Mouse (Mus musculus) bone marrow macrophage, adult 2 months (primary cell): ENCODE results near the gene Noc4l.

Source experiments
- CTCF ChIP-seq: IDR thresholded peaks from 2 replicates; pipeline ENCODE4 v1.5.1; 2012; ENCODE audit warnings: low read depth, mild to moderate bottlenecking, low read length, moderate library complexity
- POLR2A ChIP-seq: IDR thresholded peaks from 2 replicates; pipeline ENCODE4 v1.6.1; 2012; ENCODE audit warnings: mild to moderate bottlenecking, low read depth, low read length, borderline replicate concordance

DNA sequence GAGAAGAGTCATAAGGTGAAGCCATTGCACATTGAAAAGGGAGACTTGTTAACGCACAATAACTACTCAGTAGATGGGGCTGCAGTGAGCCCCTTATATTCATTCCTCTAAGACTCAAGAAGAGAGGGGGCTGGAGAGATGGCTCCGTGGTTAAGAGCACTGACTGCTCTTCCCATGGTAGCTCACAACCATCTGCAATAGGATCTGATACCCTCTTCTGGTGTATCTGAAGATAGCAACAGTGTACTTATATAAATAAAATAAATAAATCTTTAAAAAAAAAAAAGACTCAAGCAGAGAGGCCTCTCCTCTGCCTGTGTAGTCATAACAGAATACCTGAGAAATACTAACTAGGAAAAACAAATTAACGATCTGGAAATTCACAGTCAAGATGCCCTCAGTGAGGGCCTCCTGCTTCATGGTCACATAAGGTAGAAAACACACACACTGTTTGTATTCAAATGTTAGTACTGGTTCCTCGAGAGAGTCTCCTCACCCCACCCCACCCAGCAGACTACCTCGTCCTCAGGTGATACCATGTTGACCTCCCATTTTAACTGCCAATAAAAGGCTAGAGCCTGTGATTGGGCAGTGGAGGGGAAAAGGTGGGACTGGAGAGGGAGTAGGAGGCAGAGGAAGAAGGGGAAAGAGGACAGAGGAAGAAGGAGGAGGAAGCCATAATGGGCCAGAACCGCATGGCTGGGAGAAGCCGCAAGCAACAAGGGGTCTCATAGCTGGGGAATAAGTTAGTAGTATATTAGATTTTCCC lies 14.7 kb downstream of the Noc4l start:
- TF ChIP-seq POLR2A (no peak), CTCF (no peak)
